Mouse (Mus musculus): ENCODE measurements around the gene Rere. TPM values are rescaled to one million over a fixed set of nuclear protein-coding genes. Genes with fewer than 3 reads are reported as not detected.

Gene Rere
- total RNA-seq (2021) = 100 to 1,000 TPM; 108 to 117 TPM
- long read RNA-seq, partial matches to known transcripts = 2 of 24 reads
- long read RNA-seq, other reads (novel, unspliced or antisense) = 22 of 24 reads

GRCm38 (mm10) chr4:150281018-150281761, at the start of gene Rere:
Gene Rere, plus strand, starts transcription at chr4:150281646.
- DNase-seq (ENCODE audit: low spot score in 2 of 2) = peak; percentile 100

GRCm38 (mm10) chr4:150231871-150232270, 49.6 kb upstream of the Rere start:
- no peak for DNase-seq (ENCODE audit: low spot score in 2 of 2)

GRCm38 (mm10) chr4:150234599-150235327, 46.7 kb upstream of the Rere start:
- DNase-seq (ENCODE audit: low spot score in 2 of 2) = no peak

- no peak for DNase-seq (ENCODE audit: low spot score in 2 of 2)
Measured at GRCm38 (mm10) chr4:150235585-150235984, 45.9 kb upstream of the Rere start.

GRCm38 (mm10) chr4:150236031-150236430, 45.4 kb upstream of the Rere start:
- no peak for DNase-seq (ENCODE audit: low spot score in 2 of 2)

GRCm38 (mm10) chr4:150236521-150237481, 44.6 kb upstream of the Rere start, which contains the start of gene Eno1:
Gene Eno1, plus strand, starts transcription at chr4:150236721.
- DNase-seq (ENCODE audit: low spot score in 2 of 2) = peak; percentile 97 to 98

GRCm38 (mm10) chr4:150237636-150238361, 43.6 kb upstream of the Rere start:
- DNase-seq (ENCODE audit: low spot score in 2 of 2) = no peak

GRCm38 (mm10) chr4:150238433-150239086, 42.9 kb upstream of the Rere start:
- DNase-seq (ENCODE audit: low spot score in 2 of 2) = no peak

- no peak for DNase-seq (ENCODE audit: low spot score in 2 of 2)
Measured at GRCm38 (mm10) chr4:150239087-150239480, 42.4 kb upstream of the Rere start.

GRCm38 (mm10) chr4:150239503-150239902, 41.9 kb upstream of the Rere start:
- no peak for DNase-seq (ENCODE audit: low spot score in 2 of 2)

GRCm38 (mm10) chr4:150239951-150240368, 41.5 kb upstream of the Rere start:
- peak; percentile 76 for DNase-seq (ENCODE audit: low spot score in 2 of 2)

- DNase-seq (ENCODE audit: low spot score in 2 of 2) = no peak
Measured at GRCm38 (mm10) chr4:150240381-150240886, 41.0 kb upstream of the Rere start.

GRCm38 (mm10) chr4:150241708-150242107, 39.7 kb upstream of the Rere start:
- no peak for DNase-seq (ENCODE audit: low spot score in 2 of 2)

GRCm38 (mm10) chr4:150242745-150243144, 38.7 kb upstream of the Rere start:
- no peak for DNase-seq (ENCODE audit: low spot score in 2 of 2)

GRCm38 (mm10) chr4:150245876-150246275, 35.6 kb upstream of the Rere start:
- DNase-seq (ENCODE audit: low spot score in 2 of 2) = no peak

GRCm38 (mm10) chr4:150248009-150248408, 33.4 kb upstream of the Rere start:
- DNase-seq (ENCODE audit: low spot score in 2 of 2) = peak; percentile 77 to 83

- DNase-seq (ENCODE audit: low spot score in 2 of 2) = no peak
Measured at GRCm38 (mm10) chr4:150248917-150249316, 32.5 kb upstream of the Rere start.

- no peak for DNase-seq (ENCODE audit: low spot score in 2 of 2)
Measured at GRCm38 (mm10) chr4:150249731-150250270, 31.6 kb upstream of the Rere start.
